Mouse (Mus musculus) adrenal gland, adult 18-20 months (tissue): ENCODE data around the gene Olfr488. TPM values are rescaled to one million over a fixed set of nuclear protein-coding genes. Genes with fewer than 3 reads are reported as not detected.
"Not testable (repeated sequence)": the region's sequence is repeated elsewhere in the genome, so short reads cannot be mapped to it uniquely, and the experiment has no call there.

ENCODE experiments used
- DNase-seq, 2 experiments: peaks; one replicate each; pipeline ENCODE4 v3.0.0; 2021 to 2022; ENCODE audit warnings: low spot score in 2 of 2
- long read RNA-seq, 2 experiments: library from polyadenylated mRNA; stranded (forward); transcript quantifications; one replicate each; pipeline ENCODE4 v2.0.0; 2021
- total RNA-seq, 2 experiments: library from RNA; stranded (reverse); gene quantifications; 1 replicate in 1 of 2; 2 replicates in 1 of 2; pipeline ENCODE4 v1.2.3; 2021

Gene Olfr488
- total RNA-seq: not detected
- long read RNA-seq, experiment 1: 0 reads
- long read RNA-seq, experiment 2: 0 reads

GRCm38 (mm10) chr7:108258247-108258646, at the start of gene Olfr488:
Gene Olfr488 (minus strand): TSS chr7:108258347.
- no peak for DNase-seq

GRCm38 (mm10) chr7:108288834-108289233, 30.7 kb upstream of the Olfr488 start, which contains the start of gene Olfr490:
Gene Olfr490 (minus strand): TSS chr7:108288934.
- DNase-seq: no peak

- no peak for DNase-seq
Observed at GRCm38 (mm10) chr7:108233551-108233950, 24.6 kb downstream of the Olfr488 start.

- not testable (repeated sequence) for DNase-seq
Observed at GRCm38 (mm10) chr7:108214536-108214935, 43.6 kb downstream of the Olfr488 start, which contains the start of gene Olfr487. Gene Olfr487 (minus strand): TSS chr7:108214636.

Other genes starting within 250 kb of the Olfr488 start
- not detected for gene Olfr478, start 224.4 kb downstream of the Olfr488 start, total RNA-seq
- gene Olfr479, start 207.7 kb downstream of the Olfr488 start, total RNA-seq: not detected
- gene Olfr480, start 191.0 kb downstream of the Olfr488 start, total RNA-seq: not detected
- not detected for gene Olfr481, start 178.5 kb downstream of the Olfr488 start, total RNA-seq
- 1 to 10 TPM; 1.9 to 2.0 TPM for gene Olfr482, start 160.8 kb downstream of the Olfr488 start, total RNA-seq
- not detected for gene Olfr483, start 157.5 kb downstream of the Olfr488 start, total RNA-seq
- not detected for gene Olfr484, start 130.9 kb downstream of the Olfr488 start, total RNA-seq
- gene Olfr485, start 98.5 kb downstream of the Olfr488 start, total RNA-seq: not detected
- gene Olfr486, start 85.6 kb downstream of the Olfr488 start, total RNA-seq: not detected
- gene Olfr487, start 43.7 kb downstream of the Olfr488 start, total RNA-seq: not detected
- gene Olfr490, start 30.6 kb upstream of the Olfr488 start, total RNA-seq: not detected
- gene Olfr491, start 55.1 kb upstream of the Olfr488 start, total RNA-seq: not detected
- gene Olfr492, start 65.3 kb upstream of the Olfr488 start, total RNA-seq: not detected
- gene Olfr493, start 88.6 kb upstream of the Olfr488 start, total RNA-seq: not detected
- gene Olfr494, start 107.0 kb upstream of the Olfr488 start, total RNA-seq: not detected
- gene Olfr495, start 134.8 kb upstream of the Olfr488 start, total RNA-seq: not detected
- not detected for gene Olfr497, start 162.1 kb upstream of the Olfr488 start, total RNA-seq
- not detected for gene Olfr498, start 207.0 kb upstream of the Olfr488 start, total RNA-seq